Mouse (Mus musculus): ENCODE data around the gene Cks2.
"Not testable (repeated sequence)": the region's sequence is repeated elsewhere in the genome, so short reads cannot be mapped to it uniquely, and the experiment has no call there.

- not testable (repeated sequence) for TF ChIP-seq GATA1, TAL1 (IDR thresholded peaks at IDR 0.05; ENCODE audit: low read length)
Observed at GRCm38 (mm10) chr13:51635384-51635783, 9.6 kb upstream of the Cks2 start.
